Mouse (Mus musculus): ENCODE measurements around the gene Rab3gap2. TPM values are rescaled to one million over a fixed set of nuclear protein-coding genes. Genes with fewer than 3 reads are reported as not detected.

Rab3gap2 gene
- polyA plus RNA-seq, 1 experiment from 2014 or later: 21.8 TPM

DNA sequence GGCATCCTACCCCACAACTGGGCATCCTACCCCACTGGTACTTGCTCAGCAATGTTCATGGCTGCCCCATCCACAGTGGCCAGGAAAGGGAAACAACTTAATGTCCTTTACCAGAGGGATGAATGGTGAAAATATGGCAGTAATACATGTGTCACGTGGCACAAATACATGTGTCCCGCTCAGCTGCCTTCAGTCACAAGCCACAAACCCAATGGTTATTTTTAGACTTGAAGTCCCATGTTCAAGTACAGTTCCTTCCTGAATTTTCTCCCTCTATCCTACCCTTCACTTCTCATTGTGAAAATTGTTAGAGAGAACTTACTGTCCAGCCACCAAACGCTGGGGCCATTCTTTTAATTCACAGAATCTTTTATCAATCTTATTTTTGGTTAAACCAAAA, 7.6 kb upstream of the Rab3gap2 start:
- H3K9ac ChIP-seq (ENCODE audit: low read depth, low read length): no peak overlapping the region
- no peak for ATAC-seq
- WGBS: 74% methylated on average over 3 of the region's 3 CpGs
- no peak overlapping the region for H3K27ac ChIP-seq (ENCODE audit: low read depth, low read length)
- 0 out of 2 replicates have a peak, but pooled peaks cover 2% of the 10 kb centered on the region for H3K4me1 ChIP-seq (ENCODE audit: control insufficient read depth, insufficient read depth, low read depth, low read length)
- H3K9me3 ChIP-seq (ENCODE audit: control insufficient read depth, low read length): no peaks in the 10 kb centered on the region
- no peaks in the 10 kb centered on the region for H3K36me3 ChIP-seq (ENCODE audit: control insufficient read depth, insufficient read depth, low read length)
- no peak overlapping the region for H3K4me3 ChIP-seq (ENCODE audit: low read length)
- no peaks in the 10 kb centered on the region for H3K27me3 ChIP-seq (replicated peaks; ENCODE audit: control insufficient read depth, insufficient read depth, low read length)
- H3K4me2 ChIP-seq (ENCODE audit: low read length): no peak overlapping the region

DNA sequence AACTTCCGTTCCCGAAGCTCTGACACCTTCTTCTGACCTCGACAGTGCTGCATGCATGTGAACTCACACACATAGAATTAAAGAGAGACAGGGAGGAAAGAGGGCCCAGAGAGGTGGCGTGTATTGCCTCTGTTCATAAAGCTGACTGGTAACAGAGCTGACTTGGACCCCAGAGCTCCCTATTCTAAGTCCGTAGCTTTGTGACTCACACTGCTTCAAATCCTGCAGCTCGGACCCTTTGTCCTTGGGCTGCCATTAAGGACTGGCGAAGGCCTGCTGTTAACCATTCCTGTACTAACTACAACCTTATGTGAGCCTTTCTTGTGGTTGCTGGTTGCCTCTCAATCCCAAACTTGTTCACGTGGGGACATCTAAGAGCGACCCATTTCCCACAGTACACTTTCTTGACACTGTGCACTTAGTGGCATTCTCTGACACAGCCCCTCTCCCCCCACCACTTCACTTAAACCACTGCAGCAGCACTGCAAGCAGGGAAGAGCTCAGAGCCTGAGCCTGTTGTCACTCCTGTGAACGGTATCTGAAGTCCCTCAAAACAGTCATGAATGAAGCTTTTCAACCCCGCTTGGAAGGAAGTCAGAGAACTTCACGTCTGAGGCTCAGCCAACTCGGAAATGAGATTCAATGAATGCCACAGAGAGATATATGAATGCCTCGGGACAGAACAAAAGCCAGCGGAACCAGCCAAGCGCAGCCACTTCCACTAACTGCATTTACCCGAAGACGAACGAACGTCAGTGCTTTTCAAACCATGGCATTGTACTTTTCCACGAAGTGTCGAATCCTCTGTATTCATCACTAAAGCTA, 3.1 kb upstream of the Rab3gap2 start:
- ATAC-seq: peak; percentile 63
- Histone ChIP-seq H3K4me2 (ENCODE audit: low read length) (peak overlapping the region; percentile 2; the same call in 1 of the 2 replicates), H3K27me3 (replicated peaks; ENCODE audit: control insufficient read depth, insufficient read depth, low read length) (no peaks in the 10 kb centered on the region), H3K9ac (ENCODE audit: low read depth, low read length) (no peak overlapping the region), H3K36me3 (ENCODE audit: control insufficient read depth, insufficient read depth, low read length) (no peaks in the 10 kb centered on the region), H3K27ac (ENCODE audit: low read depth, low read length) (peak overlapping the region; percentile 73), H3K4me1 (ENCODE audit: control insufficient read depth, insufficient read depth, low read depth, low read length) (peaks cover 19% of the 10 kb centered on the region), H3K9me3 (ENCODE audit: control insufficient read depth, low read length) (no peaks in the 10 kb centered on the region), H3K4me3 (ENCODE audit: low read length) (no peak overlapping the region)
- 23% methylated on average over 22 of the region's 22 CpGs for WGBS

DNA sequence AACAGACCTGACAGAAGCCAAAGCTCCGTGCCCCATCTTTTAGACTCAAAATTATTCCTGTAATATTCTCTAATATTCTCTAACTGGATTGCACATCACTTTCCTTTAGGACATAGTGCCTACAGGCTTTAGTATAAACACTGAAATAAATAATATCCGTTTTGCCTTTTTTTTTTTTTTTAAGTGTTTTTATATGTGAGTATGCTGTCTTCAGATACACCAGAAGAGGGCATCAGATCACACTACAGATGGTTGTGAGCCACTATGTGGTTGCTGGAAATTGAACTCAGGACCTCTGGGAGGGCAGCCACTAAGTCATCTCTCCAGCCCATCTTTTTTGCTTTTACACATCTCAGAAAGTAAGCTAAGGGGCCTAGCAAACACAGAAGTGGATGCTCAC, 1.9 kb upstream of the Rab3gap2 start:
- Histone ChIP-seq H3K4me1 (ENCODE audit: control insufficient read depth, insufficient read depth, low read depth, low read length) (peaks cover 25% of the 10 kb centered on the region), H3K27me3 (replicated peaks; ENCODE audit: control insufficient read depth, insufficient read depth, low read length) (no peaks in the 10 kb centered on the region), H3K36me3 (ENCODE audit: control insufficient read depth, insufficient read depth, low read length) (no peaks in the 10 kb centered on the region), H3K27ac (ENCODE audit: low read depth, low read length) (no peak overlapping the region), H3K4me3 (ENCODE audit: low read length) (no peak overlapping the region), H3K9me3 (ENCODE audit: control insufficient read depth, low read length) (no peaks in the 10 kb centered on the region), H3K4me2 (ENCODE audit: low read length) (no peak overlapping the region), H3K9ac (ENCODE audit: low read depth, low read length) (no peak overlapping the region)
- 78% methylated on average over 2 of the region's 2 CpGs for WGBS
- no peak for ATAC-seq

DNA sequence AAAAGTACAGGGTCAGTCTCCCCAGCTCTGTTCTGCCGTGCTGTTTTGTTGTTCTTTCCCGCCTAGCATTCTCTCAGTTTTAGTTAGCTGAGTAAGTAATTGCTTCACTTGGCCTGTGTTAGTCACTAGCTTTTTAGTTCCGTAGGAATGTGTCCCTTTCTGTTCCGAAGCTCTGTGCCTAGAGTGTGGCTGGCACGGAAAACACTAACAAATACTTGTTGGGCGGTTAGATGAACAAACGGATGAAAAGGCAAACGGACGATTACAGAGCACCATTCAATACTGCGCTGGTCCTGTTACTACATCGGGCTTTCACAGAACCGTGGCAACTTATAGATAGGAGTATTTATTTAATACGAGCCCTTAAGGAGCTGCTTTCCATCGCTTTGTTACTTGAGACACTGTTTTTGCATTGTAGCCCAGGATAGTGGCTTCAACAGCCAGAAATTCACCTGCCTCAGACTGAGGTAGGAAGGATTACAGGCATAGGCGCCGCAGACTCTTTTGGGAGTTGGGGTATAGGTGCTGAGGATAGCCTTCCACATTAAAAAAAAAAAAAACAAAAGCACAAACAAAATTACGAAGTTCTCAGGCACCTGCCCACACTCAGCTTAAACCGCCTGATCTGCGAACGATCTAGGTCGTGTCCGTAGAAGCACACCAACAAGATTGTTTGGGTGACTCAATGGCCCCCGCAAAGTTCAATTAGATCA, 565 bp upstream of the Rab3gap2 start:
- H3K9me3 ChIP-seq (ENCODE audit: control insufficient read depth, low read length): no peaks in the 10 kb centered on the region
- peak overlapping the region; percentile 93 for H3K9ac ChIP-seq (ENCODE audit: low read depth, low read length)
- H3K4me3 ChIP-seq (ENCODE audit: low read length): peak overlapping the region; percentile 95
- H3K36me3 ChIP-seq (ENCODE audit: control insufficient read depth, insufficient read depth, low read length): no peaks in the 10 kb centered on the region
- WGBS: 4% methylated on average over 23 of the region's 23 CpGs
- H3K27ac ChIP-seq (ENCODE audit: low read depth, low read length): peak overlapping the region; percentile 77
- H3K27me3 ChIP-seq (replicated peaks; ENCODE audit: control insufficient read depth, insufficient read depth, low read length): no peaks in the 10 kb centered on the region
- peak overlapping the region; percentile 95 for H3K4me2 ChIP-seq (ENCODE audit: low read length)
- no peak for ATAC-seq
- H3K4me1 ChIP-seq (ENCODE audit: control insufficient read depth, insufficient read depth, low read depth, low read length): peaks cover 25% of the 10 kb centered on the region

DNA sequence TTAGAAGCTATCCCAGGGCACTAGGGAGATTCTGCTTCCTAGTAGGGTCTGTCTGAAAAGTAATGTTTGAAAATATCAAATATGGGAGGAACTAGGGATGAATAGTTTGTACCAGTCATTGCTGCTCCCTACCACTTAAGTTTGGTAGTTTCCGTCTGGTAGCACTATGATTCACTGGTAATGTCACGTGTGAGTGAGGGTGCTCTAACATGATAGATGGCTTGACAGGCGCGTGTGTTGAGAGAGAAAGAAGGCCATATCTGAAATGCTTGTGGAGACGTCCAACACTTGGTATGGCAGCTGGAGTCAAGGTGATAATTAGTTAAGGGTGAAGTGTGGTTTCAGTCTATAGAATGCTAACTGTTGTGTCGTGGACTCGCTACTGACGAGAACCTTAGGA, 1.2 kb downstream of the Rab3gap2 start:
- Histone ChIP-seq H3K4me3 (ENCODE audit: low read length) (peak overlapping the region; percentile 3; the same call in 1 of the 2 replicates), H3K9ac (ENCODE audit: low read depth, low read length) (no peak overlapping the region), H3K27me3 (replicated peaks; ENCODE audit: control insufficient read depth, insufficient read depth, low read length) (no peaks in the 10 kb centered on the region), H3K4me2 (ENCODE audit: low read length) (peak overlapping the region; percentile 93), H3K36me3 (ENCODE audit: control insufficient read depth, insufficient read depth, low read length) (no peaks in the 10 kb centered on the region), H3K9me3 (ENCODE audit: control insufficient read depth, low read length) (no peaks in the 10 kb centered on the region), H3K4me1 (ENCODE audit: control insufficient read depth, insufficient read depth, low read depth, low read length) (peaks cover 25% of the 10 kb centered on the region), H3K27ac (ENCODE audit: low read depth, low read length) (no peak overlapping the region)
- 83% methylated on average over 8 of the region's 8 CpGs for WGBS
- no peak for ATAC-seq

DNA sequence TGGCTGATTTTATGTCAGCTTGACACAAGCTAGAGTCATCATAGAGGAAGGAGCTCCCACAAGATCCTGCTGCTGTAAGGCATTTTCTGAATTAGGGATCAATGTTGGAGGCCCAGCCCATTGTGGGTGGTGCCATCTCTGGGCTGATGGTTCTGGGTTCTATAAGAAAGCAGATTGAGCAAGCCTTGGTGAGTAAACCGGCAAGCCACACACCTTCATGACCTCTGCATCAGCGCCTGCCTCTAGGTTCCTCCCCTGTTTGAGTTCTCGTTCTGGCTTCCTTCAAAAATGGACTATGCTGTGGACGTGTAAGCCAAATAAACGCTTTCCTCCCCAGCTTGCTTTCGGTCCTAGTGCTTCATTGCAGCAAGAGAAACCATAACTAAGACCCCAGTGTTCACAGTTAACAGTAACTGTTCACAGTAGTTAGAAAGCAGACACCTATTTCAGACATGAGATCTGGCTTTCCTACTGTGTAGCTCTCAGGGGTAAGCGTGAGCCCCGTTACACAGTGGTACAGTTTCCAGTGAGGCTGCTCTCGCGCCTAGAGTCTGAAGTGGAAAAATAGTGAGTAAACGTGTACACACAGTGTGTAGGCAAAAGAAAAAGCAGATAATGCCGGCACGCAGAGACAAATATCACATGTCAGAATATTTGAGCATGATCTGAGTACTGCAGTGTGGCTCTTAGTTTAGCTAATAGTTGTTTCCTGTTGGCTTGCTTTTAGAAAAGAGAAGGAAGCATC, 4.1 kb downstream of the Rab3gap2 start:
- H3K9me3 ChIP-seq (ENCODE audit: control insufficient read depth, low read length): no peaks in the 10 kb centered on the region
- 94% methylated on average over 13 of the region's 13 CpGs for WGBS
- H3K9ac ChIP-seq (ENCODE audit: low read depth, low read length): no peak overlapping the region
- no peaks in the 10 kb centered on the region for H3K36me3 ChIP-seq (ENCODE audit: control insufficient read depth, insufficient read depth, low read length)
- no peak overlapping the region for H3K4me3 ChIP-seq (ENCODE audit: low read length)
- no peaks in the 10 kb centered on the region for H3K27me3 ChIP-seq (replicated peaks; ENCODE audit: control insufficient read depth, insufficient read depth, low read length)
- no peak overlapping the region for H3K4me2 ChIP-seq (ENCODE audit: low read length)
- peaks cover 21% of the 10 kb centered on the region for H3K4me1 ChIP-seq (ENCODE audit: control insufficient read depth, insufficient read depth, low read depth, low read length)
- no peak for ATAC-seq
- no peak overlapping the region for H3K27ac ChIP-seq (ENCODE audit: low read depth, low read length)

DNA sequence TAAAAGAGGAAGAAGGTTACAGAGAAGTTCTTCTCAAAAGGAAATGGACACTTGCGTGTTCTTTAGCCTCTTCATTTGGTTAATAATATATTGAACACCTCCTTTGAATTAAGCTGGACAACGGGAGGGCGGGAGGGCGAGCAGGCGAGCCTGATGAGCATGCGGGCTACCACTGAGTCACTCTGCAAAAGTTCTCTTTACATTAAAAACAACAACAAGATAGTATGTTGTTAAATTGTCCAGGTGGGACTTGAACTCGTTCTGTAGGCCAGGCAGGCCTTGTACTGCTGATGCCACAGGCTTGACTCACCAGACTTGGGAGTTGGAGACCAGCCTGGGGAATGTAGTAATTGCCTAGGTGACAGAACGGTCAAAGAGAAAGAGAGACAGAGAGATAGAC, 4.8 kb downstream of the Rab3gap2 start:
- WGBS: 93% methylated on average over 8 of the region's 8 CpGs
- Histone ChIP-seq H3K9me3 (ENCODE audit: control insufficient read depth, low read length) (no peaks in the 10 kb centered on the region), H3K4me3 (ENCODE audit: low read length) (no peak overlapping the region), H3K4me2 (ENCODE audit: low read length) (no peak overlapping the region), H3K27me3 (replicated peaks; ENCODE audit: control insufficient read depth, insufficient read depth, low read length) (no peaks in the 10 kb centered on the region), H3K36me3 (ENCODE audit: control insufficient read depth, insufficient read depth, low read length) (no peaks in the 10 kb centered on the region), H3K4me1 (ENCODE audit: control insufficient read depth, insufficient read depth, low read depth, low read length) (peaks cover 19% of the 10 kb centered on the region), H3K27ac (ENCODE audit: low read depth, low read length) (no peak overlapping the region), H3K9ac (ENCODE audit: low read depth, low read length) (no peak overlapping the region)
- no peak for ATAC-seq

DNA sequence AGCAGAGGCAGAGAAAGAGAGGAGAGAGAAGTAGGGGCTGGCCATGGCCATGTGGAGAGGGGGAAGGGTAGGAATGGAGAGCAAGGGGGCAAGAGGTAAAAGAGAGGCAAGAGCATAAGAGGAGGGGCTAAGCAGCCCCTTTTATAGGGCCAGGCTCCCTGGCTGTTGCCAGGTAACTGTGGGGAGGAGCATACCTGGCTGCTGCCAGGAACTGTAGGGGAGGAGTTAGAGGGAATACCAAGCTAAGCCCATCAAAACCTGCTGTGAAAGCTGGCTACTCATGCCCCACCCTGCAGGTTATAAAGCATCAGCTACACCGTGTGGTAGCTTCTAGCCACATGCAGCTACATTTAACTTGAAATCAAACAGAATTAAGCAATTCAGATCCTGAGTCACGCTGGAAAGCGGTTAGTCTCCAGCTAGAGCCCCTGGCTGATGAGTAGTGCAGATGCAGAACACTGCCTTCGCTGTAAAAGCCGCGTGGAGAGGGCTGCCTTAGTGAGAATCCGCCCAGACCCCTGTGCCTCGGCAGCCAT, 5.8 kb downstream of the Rab3gap2 start:
- WGBS: 36% methylated on average over 8 of the region's 8 CpGs
- no peak overlapping the region for H3K27ac ChIP-seq (ENCODE audit: low read depth, low read length)
- ATAC-seq: peak; percentile 58
- H3K36me3 ChIP-seq (ENCODE audit: control insufficient read depth, insufficient read depth, low read length): no peaks in the 10 kb centered on the region
- no peak overlapping the region for H3K4me3 ChIP-seq (ENCODE audit: low read length)
- H3K9ac ChIP-seq (ENCODE audit: low read depth, low read length): no peak overlapping the region
- H3K27me3 ChIP-seq (replicated peaks; ENCODE audit: control insufficient read depth, insufficient read depth, low read length): no peaks in the 10 kb centered on the region
- H3K9me3 ChIP-seq (ENCODE audit: control insufficient read depth, low read length): no peaks in the 10 kb centered on the region
- H3K4me2 ChIP-seq (ENCODE audit: low read length): no peak overlapping the region
- peaks cover 16% of the 10 kb centered on the region for H3K4me1 ChIP-seq (ENCODE audit: control insufficient read depth, insufficient read depth, low read depth, low read length)
